Mouse (Mus musculus): ENCODE data around the gene Eaf2.

DNA sequence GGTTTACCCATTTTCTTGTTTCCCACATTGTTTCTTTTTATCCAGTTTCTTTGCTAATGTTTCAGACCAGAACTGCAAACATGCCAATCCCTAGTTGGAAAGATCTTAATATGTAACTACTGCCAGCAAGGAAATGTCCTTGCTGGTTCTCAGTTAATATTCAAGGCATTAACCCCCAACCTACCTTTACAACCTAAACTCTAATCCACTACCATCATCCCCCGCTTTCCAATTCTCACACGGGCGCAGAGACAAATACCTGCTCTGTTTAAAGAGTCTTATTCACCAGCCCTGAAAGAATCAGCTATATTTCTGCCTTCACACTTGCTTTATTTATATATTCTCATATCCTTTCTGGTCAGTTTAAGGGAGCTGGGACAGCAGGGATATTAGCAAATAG is 66.2 kb downstream of the Eaf2 start:
- TF ChIP-seq EP300 (optimal IDR thresholded peaks at IDR 0.05) (no peak), CTCF (IDR thresholded peaks at IDR 0.05; ENCODE audit: low read depth) (no peak)
